ENCODE assay signal across 22 mouse cellular contexts in genomic region chr6:87774909-87775308, GRCm38 (mm10). TPM values are rescaled to one million over a fixed set of nuclear protein-coding genes. Genes with fewer than 3 reads are reported as not detected.
"Had no signal": no experiment of that assay in that cellular context is flagged by ENCODE, and none has a peak within 500 bp of the region (broad histone marks: within the 10 kb centered on the region; RNA-seq: fewer than 3 reads in every experiment).

No protein-coding gene starts in this region.

- H3K4me2 ChIP-seq: limb, embryonic 12.5 days; limb, embryonic 15.5 days; midbrain, embryonic 13.5 days had no signal

- H3K4me1 ChIP-seq: limb, embryonic 12.5 days; midbrain, embryonic 10.5 days; midbrain, embryonic 13.5 days had no signal

- H3K4me3 ChIP-seq: limb, embryonic 12.5 days; limb, embryonic 15.5 days; midbrain, embryonic 10.5 days; midbrain, embryonic 13.5 days had no signal

- H3K9ac ChIP-seq: limb, embryonic 12.5 days; limb, embryonic 15.5 days; midbrain, embryonic 13.5 days had no signal

- DNase-seq: kidney, adult 18-20 months; kidney, adult 9 months; kidney, postnatal 14 days; kidney, postnatal 4 days; left cerebral cortex, postnatal 4 days; lung, adult 2 months; lung, postnatal 14 days; lung, postnatal 4 days; right cerebral cortex, adult 18-20 months; right cerebral cortex, postnatal 14 days; right cerebral cortex, postnatal 4 days; thymus, adult 18-20 months; thymus, postnatal 36 days had no signal

- H3K36me3 ChIP-seq: limb, embryonic 12.5 days; limb, embryonic 15.5 days; liver, embryonic 12.5 days; liver, embryonic 15.5 days; midbrain, embryonic 10.5 days; midbrain, embryonic 13.5 days had no signal

- H3K9me3 ChIP-seq: limb, embryonic 12.5 days; limb, embryonic 15.5 days; liver, embryonic 12.5 days; liver, embryonic 15.5 days; midbrain, embryonic 13.5 days had no signal

- H3K27me3 ChIP-seq: limb, embryonic 12.5 days; limb, embryonic 15.5 days; liver, embryonic 12.5 days; liver, embryonic 15.5 days; midbrain, embryonic 13.5 days had no signal

- H3K27ac ChIP-seq: limb, embryonic 12.5 days; limb, embryonic 15.5 days; midbrain, embryonic 10.5 days; midbrain, embryonic 13.5 days had no signal

- ATAC-seq: midbrain, embryonic 13.5 days; midbrain, embryonic 16.5 days had no signal

RNA-seq across cellular contexts. Expression of gene Gp9, which starts 3.0 kb away (rescaled TPM):
- total RNA-seq: left cerebral cortex, postnatal 4 days had no signal
- polyA plus RNA-seq: testis, adult 2 months had no signal

RNA-seq across cellular contexts. Expression of gene Efcc1, which starts 44.2 kb away (rescaled TPM):
- total RNA-seq: monocyte, adult 5-6 weeks had no signal
